Mouse (Mus musculus): ENCODE measurements around the gene Mast3. TPM values are rescaled to one million over a fixed set of nuclear protein-coding genes. Genes with fewer than 3 reads are reported as not detected.
A peak's percentile ranks its signal among the peaks of the same experiment; 100 is the strongest.

Mast3 gene
- polyA plus RNA-seq, 1 experiment from 2014 or later, result 15.9 TPM

- H3K27me3 ChIP-seq (replicated peaks), result peaks cover 37% of the 10 kb centered on the region
- no peaks in the 10 kb centered on the region for H3K9me3 ChIP-seq
- 1% methylated on average over 57 of the region's 57 CpGs for WGBS
- peak overlapping the region; percentile 84 for H3K4me2 ChIP-seq (replicated peaks)
- peak overlapping the region; percentile 52 for H3K4me3 ChIP-seq
- no peaks in the 10 kb centered on the region for H3K36me3 ChIP-seq
- peaks cover 27% of the 10 kb centered on the region for H3K4me1 ChIP-seq
- H3K27ac ChIP-seq, result no peak overlapping the region
- H3K9ac ChIP-seq, result peak overlapping the region; percentile 65
- ATAC-seq (ENCODE audit: low FRiP score, low read depth), result peak; percentile 81
These were observed 7.5 kb downstream of the Mast3 start for GRCm38 (mm10) chr8:70797081-70798070.

GRCm38 (mm10) chr8:70796403-70797080 lies 8.3 kb downstream of the Mast3 start:
- H3K4me1 ChIP-seq, result peaks cover 31% of the 10 kb centered on the region
- no peaks in the 10 kb centered on the region for H3K9me3 ChIP-seq
- H3K4me2 ChIP-seq (replicated peaks), result peak overlapping the region; percentile 84
- H3K9ac ChIP-seq, result peak overlapping the region; percentile 65
- no peaks in the 10 kb centered on the region for H3K36me3 ChIP-seq
- WGBS, result 2% methylated on average over 54 of the region's 54 CpGs
- no peak overlapping the region for H3K27ac ChIP-seq
- ATAC-seq (ENCODE audit: low FRiP score, low read depth), result peak; percentile 2; the same call in 1 of the 2 replicates
- peak overlapping the region; percentile 52 for H3K4me3 ChIP-seq
- H3K27me3 ChIP-seq (replicated peaks), result peaks cover 31% of the 10 kb centered on the region

DNA sequence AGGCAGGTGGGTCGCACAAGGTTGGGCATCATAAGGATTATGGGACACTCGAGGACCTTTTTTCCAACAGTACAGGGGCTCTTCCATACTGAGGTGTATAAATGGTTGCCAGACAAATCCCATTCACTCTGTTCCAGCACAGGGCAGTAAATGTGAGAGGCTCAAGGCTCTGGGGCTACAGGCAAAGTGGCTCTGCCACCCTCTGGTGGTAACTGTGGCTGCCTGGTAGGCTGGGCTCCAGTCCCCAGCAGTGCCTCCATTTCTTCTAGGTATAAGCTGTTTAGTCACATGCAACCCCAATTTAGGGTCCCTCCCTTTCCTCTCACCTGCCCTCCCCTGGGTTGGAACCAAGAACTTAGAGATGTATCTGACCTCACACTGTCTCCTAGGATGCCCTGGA lies 9.5 kb downstream of the Mast3 start:
- WGBS, result 85% methylated on average over 2 of the region's 2 CpGs
- Histone ChIP-seq H3K4me1 (peaks cover 38% of the 10 kb centered on the region), H3K9ac (no peak overlapping the region), H3K9me3 (no peaks in the 10 kb centered on the region), H3K4me3 (no peak overlapping the region), H3K4me2 (replicated peaks) (no peak overlapping the region), H3K27me3 (replicated peaks) (peaks cover 31% of the 10 kb centered on the region), H3K27ac (no peak overlapping the region), H3K36me3 (no peaks in the 10 kb centered on the region)
- no peak for ATAC-seq (ENCODE audit: low FRiP score, low read depth)

DNA sequence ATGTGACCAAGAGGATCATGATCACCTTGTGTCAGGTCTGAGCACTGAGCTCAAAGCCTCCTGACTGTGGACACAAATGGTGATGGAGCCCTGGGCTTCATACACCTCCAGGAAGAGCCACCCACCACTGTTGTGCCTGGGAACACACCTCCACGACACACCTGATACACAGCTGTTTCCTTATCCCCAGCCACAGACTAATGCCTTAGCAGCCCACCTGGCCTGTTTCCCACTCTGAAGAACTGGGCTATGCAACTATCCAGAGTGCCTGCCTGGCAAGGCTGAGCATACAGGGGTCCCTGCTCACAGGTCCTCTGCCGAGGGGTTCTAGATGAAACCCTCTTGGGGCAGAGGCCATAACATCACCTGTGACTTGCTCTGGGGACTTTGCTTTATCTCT lies 10.6 kb downstream of the Mast3 start:
- Histone ChIP-seq H3K27me3 (replicated peaks) (peaks cover 25% of the 10 kb centered on the region), H3K9ac (no peak overlapping the region)
- WGBS, result 88% methylated on average over 2 of the region's 2 CpGs

GRCm38 (mm10) chr8:70792700-70793099 lies 12.2 kb downstream of the Mast3 start:
- Histone ChIP-seq H3K27me3 (replicated peaks) (peaks cover 10% of the 10 kb centered on the region; the same call in 1 of the 2 replicates), H3K9me3 (no peaks in the 10 kb centered on the region), H3K27ac (peak overlapping the region; percentile 65), H3K4me2 (replicated peaks) (peak overlapping the region; percentile 78), H3K4me1 (peaks cover 32% of the 10 kb centered on the region), H3K4me3 (peak overlapping the region; percentile 61), H3K36me3 (peaks cover 15% of the 10 kb centered on the region), H3K9ac (peak overlapping the region; percentile 77)
- under 1% methylated on average over 20 of the region's 20 CpGs for WGBS
- no peak; the same call in 1 of the 2 replicates for ATAC-seq (ENCODE audit: low FRiP score, low read depth)

More for the DNA sequence above, 10.6 kb downstream of the Mast3 start:
- Histone ChIP-seq H3K4me2 (replicated peaks) (0 out of 2 replicates have a peak overlapping the region, but pooled peaks have one; percentile 78), H3K27ac (no peak overlapping the region), H3K9me3 (no peaks in the 10 kb centered on the region), H3K4me1 (peaks cover 38% of the 10 kb centered on the region), H3K4me3 (no peak overlapping the region), H3K36me3 (0 out of 2 replicates have a peak, but pooled peaks cover 6% of the 10 kb centered on the region)
- no peak for ATAC-seq (ENCODE audit: low FRiP score, low read depth)

DNA sequence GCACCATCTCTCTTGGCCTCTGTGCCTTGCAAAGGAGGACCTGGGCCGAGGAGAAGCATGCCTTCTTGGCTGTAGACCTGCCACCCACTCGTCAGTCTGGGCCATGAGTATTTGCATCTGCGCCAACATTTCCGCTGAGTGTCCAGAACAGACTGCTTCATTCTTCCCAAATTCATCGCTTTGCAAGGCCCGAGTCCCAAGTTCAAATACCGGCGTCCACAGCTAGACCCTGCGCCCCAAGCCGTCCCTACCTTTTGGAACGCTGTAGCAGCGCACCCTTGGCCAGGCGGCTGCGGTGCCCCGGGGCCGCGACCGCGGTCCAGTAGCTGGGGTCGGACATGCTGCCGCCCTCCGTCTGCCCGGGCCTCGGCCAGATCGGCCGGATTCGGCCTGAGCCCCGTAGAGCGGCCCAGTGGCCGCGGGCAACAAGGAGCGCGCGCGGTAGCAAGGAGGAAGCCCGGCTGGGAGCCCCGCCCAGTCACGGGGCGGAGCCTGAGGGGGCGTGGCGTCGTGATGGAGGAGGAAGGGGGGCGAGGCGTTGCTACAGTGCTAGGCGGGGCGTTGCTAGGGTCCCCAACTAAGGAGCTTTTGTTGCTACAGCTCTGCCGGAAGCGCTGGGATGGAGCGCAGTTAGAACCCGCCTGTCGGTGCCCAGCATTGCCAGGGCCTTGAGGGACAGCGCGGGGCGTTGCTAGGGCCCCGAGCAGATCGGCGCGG lies 12.7 kb downstream of the Mast3 start:
- peak; percentile 83 for ATAC-seq (ENCODE audit: low FRiP score, low read depth)
- Histone ChIP-seq H3K27me3 (replicated peaks) (peaks cover 9% of the 10 kb centered on the region; the same call in 1 of the 2 replicates), H3K36me3 (peaks cover 20% of the 10 kb centered on the region), H3K4me1 (peaks cover 30% of the 10 kb centered on the region), H3K4me2 (replicated peaks) (peak overlapping the region; percentile 78), H3K9me3 (no peaks in the 10 kb centered on the region), H3K9ac (peak overlapping the region; percentile 77), H3K4me3 (peak overlapping the region; percentile 61), H3K27ac (peak overlapping the region; percentile 65)
- 7% methylated on average over 58 of the region's 58 CpGs for WGBS

DNA sequence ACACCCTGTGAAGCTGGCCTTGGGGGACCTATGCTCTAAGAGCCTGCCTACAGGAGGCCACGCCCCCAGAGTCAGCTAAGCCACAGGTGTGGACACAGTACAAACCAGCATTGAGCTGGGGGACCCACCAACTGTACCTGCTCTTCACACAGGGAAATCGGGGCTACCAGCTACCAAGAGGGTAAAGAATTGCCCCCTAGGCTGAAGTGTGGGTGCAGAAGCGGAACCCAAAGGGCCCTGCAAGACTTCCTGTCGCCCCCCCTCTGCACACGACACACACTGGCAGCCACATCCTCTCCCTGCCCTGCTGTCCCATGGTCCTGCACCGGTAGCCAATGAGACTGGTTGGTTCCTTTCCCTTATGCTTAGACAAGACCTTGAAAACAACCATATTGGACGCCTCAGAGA lies 13.6 kb downstream of the Mast3 start:
- Histone ChIP-seq H3K27ac (no peak overlapping the region), H3K4me1 (peaks cover 26% of the 10 kb centered on the region), H3K36me3 (peaks cover 29% of the 10 kb centered on the region), H3K9me3 (no peaks in the 10 kb centered on the region), H3K4me3 (no peak overlapping the region; the same call in 1 of the 2 replicates), H3K4me2 (replicated peaks) (peak overlapping the region; percentile 78), H3K9ac (peak overlapping the region; percentile 77), H3K27me3 (replicated peaks) (peaks cover 9% of the 10 kb centered on the region; the same call in 1 of the 2 replicates)
- 86% methylated on average over 7 of the region's 7 CpGs for WGBS
- ATAC-seq (ENCODE audit: low FRiP score, low read depth), result no peak

DNA sequence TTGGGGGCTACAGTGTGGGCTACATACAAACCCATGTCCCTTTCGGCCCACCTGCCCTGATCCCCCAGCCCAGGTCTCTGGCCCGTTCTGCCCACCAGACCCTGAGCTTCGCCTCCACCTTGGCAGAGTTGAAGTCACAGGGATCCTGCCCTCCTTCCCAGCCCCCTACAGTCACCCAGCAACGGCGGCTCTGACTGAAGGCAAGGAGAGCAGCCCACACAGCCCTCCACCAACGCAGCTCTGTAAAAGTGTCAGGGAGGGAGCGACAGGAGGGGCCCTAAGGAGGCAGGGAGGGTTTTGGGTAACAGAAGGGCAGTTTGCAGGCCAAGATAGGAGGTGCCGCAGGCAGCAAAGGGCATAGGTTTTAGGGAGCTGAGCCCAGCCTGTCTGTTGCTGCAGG lies 14.0 kb downstream of the Mast3 start:
- Histone ChIP-seq H3K27ac (no peak overlapping the region), H3K4me1 (peaks cover 26% of the 10 kb centered on the region), H3K4me2 (replicated peaks) (peak overlapping the region; percentile 78), H3K9me3 (no peaks in the 10 kb centered on the region), H3K36me3 (peaks cover 33% of the 10 kb centered on the region), H3K27me3 (replicated peaks) (peaks cover 9% of the 10 kb centered on the region; the same call in 1 of the 2 replicates), H3K4me3 (no peak overlapping the region; the same call in 1 of the 2 replicates), H3K9ac (peak overlapping the region; percentile 77)
- ATAC-seq (ENCODE audit: low FRiP score, low read depth), result no peak
- 65% methylated on average over 8 of the region's 8 CpGs for WGBS

DNA sequence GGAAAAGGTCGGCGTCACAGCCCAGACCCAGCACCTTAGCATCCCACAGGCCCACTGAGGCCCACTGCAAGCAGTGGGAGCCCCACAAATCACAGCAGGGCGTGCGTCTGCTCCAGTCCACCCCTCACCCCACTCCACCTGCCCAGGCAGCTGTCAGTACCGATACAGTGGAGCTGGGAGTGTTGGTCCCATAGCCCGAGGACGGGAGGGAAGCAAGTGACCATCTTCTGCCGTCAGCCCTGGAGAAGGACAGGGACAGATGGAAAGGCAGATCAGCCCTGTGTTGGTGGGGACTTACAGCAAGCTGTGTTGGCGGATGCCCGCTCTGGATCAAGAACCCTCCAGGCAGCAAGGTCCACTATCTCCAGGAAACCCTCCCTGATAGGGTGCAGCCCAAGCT lies 15.8 kb downstream of the Mast3 start:
- Histone ChIP-seq H3K4me1 (peaks cover 26% of the 10 kb centered on the region), H3K36me3 (peaks cover 49% of the 10 kb centered on the region), H3K4me3 (no peak overlapping the region; the same call in 1 of the 2 replicates), H3K27ac (no peak overlapping the region), H3K9me3 (no peaks in the 10 kb centered on the region), H3K27me3 (replicated peaks) (peaks cover 6% of the 10 kb centered on the region; the same call in 1 of the 2 replicates), H3K9ac (no peak overlapping the region), H3K4me2 (replicated peaks) (no peak overlapping the region)
- no peak for ATAC-seq (ENCODE audit: low FRiP score, low read depth)
- WGBS, result 72% methylated on average over 10 of the region's 10 CpGs

GRCm38 (mm10) chr8:70787941-70788667 lies 16.8 kb downstream of the Mast3 start:
- Histone ChIP-seq H3K4me2 (replicated peaks) (peak overlapping the region; percentile 32), H3K27ac (no peak overlapping the region), H3K27me3 (replicated peaks) (0 out of 2 replicates have a peak, but pooled peaks cover 5% of the 10 kb centered on the region), H3K4me3 (0 out of 2 replicates have a peak overlapping the region, but pooled peaks have one; percentile 5), H3K36me3 (peaks cover 58% of the 10 kb centered on the region), H3K9ac (peak overlapping the region; percentile 17; the same call in 1 of the 2 replicates), H3K9me3 (no peaks in the 10 kb centered on the region), H3K4me1 (peaks cover 23% of the 10 kb centered on the region)
- 15% methylated on average over 30 of the region's 30 CpGs for WGBS
- ATAC-seq (ENCODE audit: low FRiP score, low read depth), result no peak

GRCm38 (mm10) chr8:70787051-70787445 lies 17.8 kb downstream of the Mast3 start:
- 90% methylated on average over 3 of the region's 3 CpGs for WGBS
- no peak overlapping the region for H3K4me2 ChIP-seq (replicated peaks)
- no peak overlapping the region for H3K27ac ChIP-seq
- H3K9me3 ChIP-seq, result no peaks in the 10 kb centered on the region
- H3K9ac ChIP-seq, result no peak overlapping the region
- 0 out of 2 replicates have a peak, but pooled peaks cover 5% of the 10 kb centered on the region for H3K27me3 ChIP-seq (replicated peaks)
- no peak for ATAC-seq (ENCODE audit: low FRiP score, low read depth)
- H3K36me3 ChIP-seq, result peaks cover 63% of the 10 kb centered on the region
- H3K4me3 ChIP-seq, result no peak overlapping the region
- peaks cover 16% of the 10 kb centered on the region for H3K4me1 ChIP-seq

Data from neural tube, embryonic 12.5 days (tissue).